Mouse (Mus musculus): Measurements from ENCODE around the gene Zfr2. TPM values are rescaled to one million over a fixed set of nuclear protein-coding genes. Genes with fewer than 3 reads are reported as not detected.

Zfr2 gene
- polyA plus RNA-seq, 1 experiment = 93.1 TPM

GRCm38 (mm10) chr10:81192968-81193501 lies 39.9 kb upstream of the Zfr2 start:
- 0 out of 2 replicates have a peak, but pooled peaks cover 2% of the 10 kb centered on the region for H3K4me1 ChIP-seq (ENCODE audit: control insufficient read depth, insufficient read depth, low read length)
- peak overlapping the region; percentile 97 for H3K27ac ChIP-seq (ENCODE audit: insufficient read depth, low read length)
- TF ChIP-seq POLR2A (IDR thresholded peaks at IDR 0.05; ENCODE audit: extremely low read depth, insufficient read depth, low read length) (no peak), CTCF (IDR thresholded peaks at IDR 0.05; ENCODE audit: extremely low read depth, insufficient read depth, low read length) (no peak)
- H3K4me3 ChIP-seq (ENCODE audit: insufficient read depth, low read length) = peak overlapping the region; percentile 50

DNA sequence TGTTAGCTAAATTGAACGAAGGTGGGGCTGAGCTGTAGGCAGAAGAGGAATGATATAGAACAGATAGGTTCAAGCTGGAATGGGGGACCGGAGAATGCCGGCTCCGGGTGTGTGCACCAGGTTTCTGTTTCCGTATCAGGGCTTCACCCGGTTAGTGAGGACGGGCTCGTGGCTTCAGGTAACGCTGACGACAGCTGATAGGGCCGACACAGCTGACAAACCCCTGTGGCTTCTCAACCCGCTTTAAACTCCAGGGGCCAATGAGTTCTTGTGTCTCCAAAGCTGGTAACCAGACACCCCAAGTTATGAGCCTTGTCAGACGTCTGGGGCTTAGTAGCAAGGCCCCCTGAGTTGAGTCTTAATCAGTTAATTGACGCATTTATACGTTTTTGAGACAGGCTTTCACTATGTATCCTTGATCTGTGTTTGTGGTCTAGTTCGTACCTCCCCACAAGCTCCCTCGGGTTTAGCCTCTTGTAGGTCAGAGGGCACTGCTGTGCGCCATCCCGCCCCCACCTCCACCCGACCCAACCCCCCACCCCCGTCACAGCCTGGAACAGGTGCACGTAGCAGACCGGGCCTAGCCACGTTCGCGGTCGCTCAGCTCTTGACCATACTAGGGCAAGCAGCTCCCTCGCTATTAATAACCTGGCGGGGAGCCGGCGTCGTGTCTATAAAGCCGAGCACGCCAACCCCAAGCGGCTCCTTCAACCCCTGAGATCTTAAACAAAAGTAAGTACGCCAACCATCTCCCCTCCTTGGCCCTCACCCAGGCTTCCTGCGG lies 38.8 kb upstream of the Zfr2 start:
- no peak for TF ChIP-seq POLR2A (IDR thresholded peaks at IDR 0.05; ENCODE audit: extremely low read depth, insufficient read depth, low read length)

DNA sequence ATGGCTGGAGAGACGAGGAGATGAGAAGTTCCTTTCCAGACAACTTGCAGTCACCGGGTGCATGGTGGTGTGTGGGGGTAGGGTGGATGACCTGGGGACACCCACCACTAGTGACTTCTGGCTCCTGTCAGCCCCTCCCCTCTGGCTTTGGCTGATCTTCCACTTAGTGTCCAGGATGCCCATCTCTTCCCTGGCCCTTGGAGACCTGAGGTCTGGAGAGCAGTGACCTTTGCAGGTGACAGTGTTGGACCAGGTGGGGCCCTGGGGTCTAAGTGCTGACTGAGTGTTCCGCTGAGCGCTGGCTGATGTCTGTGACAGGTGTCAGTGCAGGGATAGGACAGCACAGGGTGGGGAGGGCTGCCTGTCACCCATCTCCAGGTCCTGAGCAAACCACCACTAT lies 37.7 kb upstream of the Zfr2 start:
- Histone ChIP-seq H3K4me1 (ENCODE audit: control insufficient read depth, insufficient read depth, low read length) (0 out of 2 replicates have a peak, but pooled peaks cover 2% of the 10 kb centered on the region), H3K4me3 (ENCODE audit: insufficient read depth, low read length) (no peak overlapping the region), H3K27ac (ENCODE audit: insufficient read depth, low read length) (no peak overlapping the region)
- TF ChIP-seq POLR2A (IDR thresholded peaks at IDR 0.05; ENCODE audit: extremely low read depth, insufficient read depth, low read length) (no peak), CTCF (IDR thresholded peaks at IDR 0.05; ENCODE audit: extremely low read depth, insufficient read depth, low read length) (no peak)

More for the DNA sequence above, 38.8 kb upstream of the Zfr2 start:
- no peak overlapping the region for H3K27ac ChIP-seq (ENCODE audit: insufficient read depth, low read length)
- 0 out of 2 replicates have a peak, but pooled peaks cover 2% of the 10 kb centered on the region for H3K4me1 ChIP-seq (ENCODE audit: control insufficient read depth, insufficient read depth, low read length)
- H3K4me3 ChIP-seq (ENCODE audit: insufficient read depth, low read length) = no peak overlapping the region

DNA sequence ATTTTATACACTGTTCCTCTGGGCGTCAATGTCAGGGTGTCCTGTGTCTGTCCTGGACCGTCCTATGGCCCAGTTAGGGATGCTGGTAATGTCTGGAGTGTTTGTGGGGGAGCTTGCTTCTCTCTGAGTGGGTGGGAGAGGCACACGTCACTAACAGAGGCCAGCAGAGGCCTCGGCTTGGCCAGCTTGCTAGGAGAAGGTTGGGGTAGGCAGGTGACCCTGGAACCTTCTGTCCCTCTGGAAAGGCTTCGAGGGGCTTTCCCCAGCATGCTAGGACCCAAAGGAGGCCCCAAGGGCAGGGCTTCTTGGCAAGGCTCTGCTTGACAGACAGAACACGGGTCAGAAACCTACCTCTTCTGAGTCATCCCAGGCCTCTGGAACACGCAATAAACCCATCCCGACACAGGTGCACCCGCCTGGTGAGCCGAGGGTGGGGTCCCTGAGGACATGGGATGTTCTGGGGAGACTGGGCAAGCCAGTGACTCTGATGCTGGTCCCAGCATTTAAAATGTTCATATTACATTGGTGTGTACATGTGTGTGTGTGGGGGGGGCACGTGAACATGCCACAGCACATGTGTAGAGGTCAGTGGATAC lies 36.4 kb upstream of the Zfr2 start:
- no peak overlapping the region for H3K4me3 ChIP-seq (ENCODE audit: insufficient read depth, low read length)
- TF ChIP-seq CTCF (IDR thresholded peaks at IDR 0.05; ENCODE audit: extremely low read depth, insufficient read depth, low read length) (no peak), POLR2A (IDR thresholded peaks at IDR 0.05; ENCODE audit: extremely low read depth, insufficient read depth, low read length) (no peak)
- 0 out of 2 replicates have a peak, but pooled peaks cover 2% of the 10 kb centered on the region for H3K4me1 ChIP-seq (ENCODE audit: control insufficient read depth, insufficient read depth, low read length)
- H3K27ac ChIP-seq (ENCODE audit: insufficient read depth, low read length) = no peak overlapping the region

GRCm38 (mm10) chr10:81197305-81197704 lies 35.6 kb upstream of the Zfr2 start:
- TF ChIP-seq CTCF (IDR thresholded peaks at IDR 0.05; ENCODE audit: extremely low read depth, insufficient read depth, low read length) (no peak), POLR2A (IDR thresholded peaks at IDR 0.05; ENCODE audit: extremely low read depth, insufficient read depth, low read length) (no peak)
- Histone ChIP-seq H3K4me3 (ENCODE audit: insufficient read depth, low read length) (no peak overlapping the region), H3K4me1 (ENCODE audit: control insufficient read depth, insufficient read depth, low read length) (0 out of 2 replicates have a peak, but pooled peaks cover 2% of the 10 kb centered on the region)

DNA sequence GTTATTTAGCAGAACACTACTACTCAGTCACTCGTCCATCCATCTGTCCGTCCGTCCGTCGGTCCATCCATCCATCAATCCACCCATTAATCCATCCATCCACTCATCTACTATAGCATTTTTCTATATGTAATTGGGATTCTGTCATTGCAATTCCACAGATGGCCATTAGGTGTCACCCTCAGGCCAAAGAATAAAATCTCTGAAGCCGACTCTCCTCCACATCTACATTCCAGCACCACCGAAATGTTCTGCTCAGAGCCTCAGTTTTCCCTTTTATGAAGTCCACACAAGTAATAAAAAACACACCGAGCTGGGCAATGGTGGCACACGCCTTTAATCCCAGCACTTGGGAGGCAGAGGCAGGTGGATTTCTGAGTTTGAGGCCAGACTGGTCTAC lies 34.7 kb upstream of the Zfr2 start:
- Histone ChIP-seq H3K27ac (ENCODE audit: insufficient read depth, low read length) (no peak overlapping the region), H3K4me3 (ENCODE audit: insufficient read depth, low read length) (no peak overlapping the region), H3K4me1 (ENCODE audit: control insufficient read depth, insufficient read depth, low read length) (0 out of 2 replicates have a peak, but pooled peaks cover 2% of the 10 kb centered on the region)
- TF ChIP-seq CTCF (IDR thresholded peaks at IDR 0.05; ENCODE audit: extremely low read depth, insufficient read depth, low read length) = peak; percentile 74
- no peak for TF ChIP-seq POLR2A (IDR thresholded peaks at IDR 0.05; ENCODE audit: extremely low read depth, insufficient read depth, low read length)

More at GRCm38 (mm10) chr10:81197305-81197704, 35.6 kb upstream of the Zfr2 start:
- no peak overlapping the region for H3K27ac ChIP-seq (ENCODE audit: insufficient read depth, low read length)

GRCm38 (mm10) chr10:81198990-81199389 lies 34.0 kb upstream of the Zfr2 start:
- Histone ChIP-seq H3K4me1 (ENCODE audit: control insufficient read depth, insufficient read depth, low read length) (no peaks in the 10 kb centered on the region), H3K27ac (ENCODE audit: insufficient read depth, low read length) (no peak overlapping the region), H3K4me3 (ENCODE audit: insufficient read depth, low read length) (no peak overlapping the region)
- TF ChIP-seq CTCF (IDR thresholded peaks at IDR 0.05; ENCODE audit: extremely low read depth, insufficient read depth, low read length) (no peak), POLR2A (IDR thresholded peaks at IDR 0.05; ENCODE audit: extremely low read depth, insufficient read depth, low read length) (no peak)

DNA sequence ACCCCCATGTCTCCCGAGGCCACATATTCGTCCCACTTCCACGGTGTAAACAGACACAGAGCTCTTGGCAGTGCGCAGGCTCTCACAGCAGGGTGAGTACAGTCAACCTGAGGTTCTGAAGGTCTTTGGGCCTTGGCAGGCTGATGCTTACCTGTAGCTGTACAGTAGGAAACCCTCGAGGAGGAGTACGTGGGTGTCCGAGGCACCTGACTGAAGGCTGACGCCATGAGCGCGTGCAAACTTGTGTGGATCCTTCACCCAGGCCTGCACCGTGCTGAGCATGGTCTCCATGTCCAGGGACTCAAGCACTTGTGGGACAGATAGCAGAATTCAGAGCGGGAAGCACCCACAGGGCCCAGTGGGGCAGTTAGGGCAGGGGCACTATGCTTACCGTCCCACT lies 32.8 kb upstream of the Zfr2 start:
- H3K27ac ChIP-seq (ENCODE audit: insufficient read depth, low read length) = no peak overlapping the region
- TF ChIP-seq POLR2A (IDR thresholded peaks at IDR 0.05; ENCODE audit: extremely low read depth, insufficient read depth, low read length) (no peak), CTCF (IDR thresholded peaks at IDR 0.05; ENCODE audit: extremely low read depth, insufficient read depth, low read length) (no peak)
- H3K4me3 ChIP-seq (ENCODE audit: insufficient read depth, low read length) = no peak overlapping the region

GRCm38 (mm10) chr10:81200605-81201287 lies 32.2 kb upstream of the Zfr2 start:
- Histone ChIP-seq H3K27ac (ENCODE audit: insufficient read depth, low read length) (no peak overlapping the region), H3K4me3 (ENCODE audit: insufficient read depth, low read length) (no peak overlapping the region), H3K4me1 (ENCODE audit: control insufficient read depth, insufficient read depth, low read length) (no peaks in the 10 kb centered on the region)
- TF ChIP-seq CTCF (IDR thresholded peaks at IDR 0.05; ENCODE audit: extremely low read depth, insufficient read depth, low read length) (no peak), POLR2A (IDR thresholded peaks at IDR 0.05; ENCODE audit: extremely low read depth, insufficient read depth, low read length) (no peak)

More for the DNA sequence above, 32.8 kb upstream of the Zfr2 start:
- no peaks in the 10 kb centered on the region for H3K4me1 ChIP-seq (ENCODE audit: control insufficient read depth, insufficient read depth, low read length)
